Mouse (Mus musculus): ENCODE results near the gene Nptx2. TPM values are rescaled to one million over a fixed set of nuclear protein-coding genes. Genes with fewer than 3 reads are reported as not detected.

The Nptx2 gene
- total RNA-seq, 2 experiments from 2014 or later: 0.36 to 0.59 TPM

DNA sequence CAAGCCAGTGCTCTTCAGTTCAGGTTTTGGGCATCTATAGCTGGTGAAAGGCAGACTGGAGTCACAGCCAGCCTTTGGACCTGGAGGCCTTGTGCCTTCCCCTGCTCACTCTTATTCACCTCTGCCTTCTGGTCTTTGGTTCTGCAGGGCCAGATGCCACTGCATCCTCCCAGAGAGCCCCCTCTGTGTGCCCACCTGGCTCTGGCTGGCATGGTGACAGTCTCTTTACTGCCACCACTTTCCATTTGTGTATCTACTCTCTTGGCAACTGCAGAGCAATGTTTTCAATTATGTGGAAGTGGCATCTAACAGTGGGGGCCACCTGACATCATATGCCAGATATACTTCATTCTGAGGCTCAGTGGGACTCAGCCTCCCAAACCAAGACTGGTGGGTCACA lies 12.8 kb downstream of the Nptx2 start:
- DNase-seq (ENCODE audit: low spot score in 2 of 2): no peak

DNA sequence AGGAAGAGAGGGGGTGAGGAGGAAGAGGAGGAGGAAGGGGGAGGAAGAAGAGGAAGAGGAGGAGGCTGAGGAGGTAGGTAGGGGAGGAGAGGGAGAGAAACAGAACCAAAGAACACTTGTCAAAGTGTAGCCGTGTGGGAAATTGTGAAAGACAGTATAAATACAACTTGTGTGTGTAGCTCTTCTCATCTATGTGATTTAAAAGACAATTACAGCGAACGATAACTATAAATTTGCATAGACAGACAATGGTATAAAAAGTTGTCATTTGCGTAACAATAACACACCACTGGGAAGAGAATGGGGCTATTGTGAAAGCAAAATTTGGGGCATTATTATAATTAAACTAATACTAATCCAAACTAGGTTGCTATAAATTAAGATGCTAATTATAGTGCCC lies 20.0 kb downstream of the Nptx2 start:
- no peak for DNase-seq (ENCODE audit: low spot score in 2 of 2)

DNA sequence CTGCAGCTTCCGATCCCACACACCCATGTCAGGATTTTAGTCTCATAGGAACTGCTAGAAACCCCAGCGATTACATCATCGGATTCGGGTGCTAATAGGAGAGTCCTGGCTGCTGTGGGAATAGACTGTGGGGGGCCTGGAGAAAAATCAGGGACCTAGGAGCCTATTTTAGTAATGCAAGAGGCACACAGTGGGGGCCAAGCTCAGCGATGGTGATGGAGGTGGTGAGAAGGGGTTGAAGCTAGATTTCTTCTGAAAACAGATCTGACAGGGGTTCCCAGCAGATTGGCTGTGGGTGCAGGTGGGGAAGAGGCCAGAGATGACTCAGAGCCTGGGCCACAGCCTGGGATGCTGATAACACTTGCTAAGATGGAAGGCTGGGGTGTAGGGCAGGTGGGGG lies 39.4 kb downstream of the Nptx2 start:
- DNase-seq (ENCODE audit: low spot score in 2 of 2): no peak

DNA sequence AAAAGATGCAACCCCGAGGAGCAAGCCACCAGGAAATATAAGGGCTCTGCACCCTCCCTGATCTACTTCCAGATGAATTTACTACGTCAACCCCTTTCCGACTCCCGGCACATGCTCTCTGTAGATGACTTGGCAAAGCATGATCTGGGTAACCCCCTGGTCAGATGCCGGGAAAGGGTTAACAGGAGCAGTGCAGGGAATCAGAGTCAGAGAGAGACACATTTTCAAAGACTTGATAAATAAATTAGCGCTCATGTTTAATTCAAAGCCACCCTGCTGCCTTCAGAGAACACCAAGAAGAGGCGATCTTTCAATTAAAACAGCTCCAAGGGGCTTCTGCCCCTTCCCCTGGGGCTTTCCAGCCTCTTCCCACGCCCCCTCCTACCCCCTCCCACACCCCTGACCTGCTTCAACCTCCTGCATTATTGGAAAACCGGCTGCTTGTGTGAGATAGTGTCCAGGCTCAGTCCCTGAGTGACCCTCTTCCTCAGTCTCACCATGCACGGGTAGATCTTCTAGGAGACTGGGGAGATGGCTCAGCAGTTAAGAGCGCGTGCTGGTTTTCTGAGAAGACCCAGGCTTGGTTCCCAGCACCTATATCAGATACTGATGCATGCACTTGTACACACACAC lies 45.7 kb downstream of the Nptx2 start:
- DNase-seq (ENCODE audit: low spot score in 2 of 2): no peak

DNA sequence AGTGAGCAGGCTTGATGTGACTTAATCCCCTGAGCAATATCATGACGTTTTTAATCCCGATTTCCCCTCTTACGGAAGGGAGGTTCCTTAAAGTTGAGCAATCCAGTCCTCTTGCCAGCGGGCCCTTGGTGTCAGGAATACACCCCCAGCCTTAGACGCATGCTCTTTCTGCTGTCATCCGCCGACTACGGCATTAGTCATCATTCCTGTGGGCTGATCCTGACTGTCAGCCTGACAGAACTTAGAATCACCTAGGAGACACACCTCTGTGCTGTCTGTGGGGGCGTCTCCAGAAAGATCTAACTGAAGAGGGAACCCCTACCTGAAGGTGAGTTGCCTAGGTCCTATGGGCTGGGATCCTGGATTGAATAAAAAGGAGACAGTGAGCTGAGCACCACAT lies 49.1 kb downstream of the Nptx2 start:
- no peak for DNase-seq (ENCODE audit: low spot score in 2 of 2)

Other genes with a start within 250 kb of the Nptx2 start
- gene Baiap2l1, start 187.8 kb upstream of the Nptx2 start, total RNA-seq (2021): 1 to 10 TPM; 5.7 to 7.1 TPM
- under 1 TPM in 1 of 2 experiments, not detected in 1; 0.23 TPM for gene Tmem130, start 215.9 kb downstream of the Nptx2 start, total RNA-seq (2021)
- 10 to 100 TPM; 79.4 to 83.9 TPM for gene Trrap, start 221.8 kb downstream of the Nptx2 start, total RNA-seq (2021)